Mouse (Mus musculus) C2C12 (cell line): ENCODE measurements around the gene Bcl2. TPM values are rescaled to one million over a fixed set of nuclear protein-coding genes. Genes with fewer than 3 reads are reported as not detected.

Experiments
- H3K27me3 ChIP-seq: one replicate; pipeline ENCODE4 v1.6.1; 2011; ENCODE audit not compliant: control insufficient read depth, insufficient read depth, insufficient read length
- H3K36me3 ChIP-seq: one replicate; pipeline ENCODE4 v1.6.1; 2011; ENCODE audit not compliant: control insufficient read depth, insufficient read depth
- H3K4me3 ChIP-seq: one replicate; pipeline ENCODE4 v1.5.1; 2011; ENCODE audit warnings: mild to moderate bottlenecking, control low read depth; ENCODE audit not compliant: poor library complexity, insufficient read depth, severe bottlenecking
- H3K79me2 ChIP-seq: one replicate; pipeline ENCODE4 v1.6.1; 2011; ENCODE audit not compliant: control insufficient read depth, insufficient read depth
- H3K79me3 ChIP-seq: one replicate; pipeline ENCODE4 v1.6.1; 2011; ENCODE audit warnings: low read depth, control low read depth
- H3ac ChIP-seq: one replicate; pipeline ENCODE3; 2011; ENCODE audit warnings: low read depth; ENCODE audit not compliant: control insufficient read depth, insufficient read length
- CEBPB ChIP-seq: IDR thresholded peaks from one replicate; pipeline ENCODE4 v1.6.1; 2011; ENCODE audit warnings: low read depth, mild to moderate bottlenecking, control low read depth, moderate library complexity
- CTCF ChIP-seq: IDR thresholded peaks from one replicate; pipeline ENCODE4 v1.5.1; 2011; ENCODE audit not compliant: control insufficient read depth, insufficient read depth, insufficient read length
- FOSL1 ChIP-seq: IDR thresholded peaks from one replicate; pipeline ENCODE4 v1.8.0; 2011; ENCODE audit warnings: mild to moderate bottlenecking, low read length; ENCODE audit not compliant: poor library complexity, insufficient read depth, severe bottlenecking
- MAX ChIP-seq: IDR thresholded peaks from one replicate; pipeline ENCODE4 v1.6.1; 2011; ENCODE audit warnings: mild to moderate bottlenecking, control low read depth
- MYOD1 ChIP-seq: IDR thresholded peaks from one replicate; pipeline ENCODE4 v1.6.1; 2011; ENCODE audit warnings: low read depth; ENCODE audit not compliant: control insufficient read depth, insufficient read length
- MYOG ChIP-seq: IDR thresholded peaks from one replicate; pipeline ENCODE4 v1.6.1; 2011; ENCODE audit not compliant: control insufficient read depth, insufficient read length; ENCODE audit errors: extremely low read depth
- USF1 ChIP-seq: IDR thresholded peaks from one replicate; pipeline ENCODE4 v1.6.1; 2011; ENCODE audit warnings: low read depth, mild to moderate bottlenecking, control low read depth, moderate library complexity
- polyA plus RNA-seq: library from polyadenylated mRNA; unstranded; fragments of >200 nt; fragmentation: generic; extraction: Trizol; gene quantifications from one replicate; pipeline ENCODE4 v1.2.1, GENCODE M21; 2012; ENCODE audit warnings: missing spikeins

Bcl2 gene
- polyA plus RNA-seq, 1 experiment = 1.8 TPM

DNA sequence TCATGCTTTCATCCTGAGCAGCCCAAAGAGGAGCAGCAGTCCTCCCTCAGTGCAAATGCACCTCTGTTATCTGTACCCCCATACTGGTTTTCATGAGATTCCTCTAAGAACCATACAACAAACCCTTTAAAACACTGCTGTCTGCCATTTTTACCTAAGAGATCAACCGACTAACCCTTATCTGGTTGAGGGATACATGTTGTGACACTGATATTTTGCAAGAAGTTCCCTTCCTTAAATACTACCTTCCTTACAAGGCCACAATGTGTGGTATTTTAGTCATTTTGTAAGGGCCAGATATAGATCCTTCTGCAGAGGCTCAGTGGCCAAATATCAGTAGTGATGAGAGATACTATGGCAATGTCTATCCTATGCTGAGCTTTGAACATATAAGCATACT, 134.3 kb downstream of the Bcl2 start:
- no peak for TF ChIP-seq MYOD1
- no peak for TF ChIP-seq CTCF
- TF ChIP-seq CEBPB = no peak
- no peak for TF ChIP-seq FOSL1
- TF ChIP-seq USF1 = no peak
- no peak for TF ChIP-seq MAX
- TF ChIP-seq MYOG = no peak
- no peaks in the 10 kb centered on the region for H3K79me2 ChIP-seq
- H3ac ChIP-seq = no peak overlapping the region

GRCm38 (mm10) chr1:106572506-106572905, 141.6 kb downstream of the Bcl2 start:
- Histone ChIP-seq H3ac (no peak overlapping the region), H3K36me3 (no peaks in the 10 kb centered on the region), H3K79me3 (no peaks in the 10 kb centered on the region), H3K79me2 (no peaks in the 10 kb centered on the region), H3K27me3 (no peaks in the 10 kb centered on the region), H3K4me3 (no peak overlapping the region)
- no peak for TF ChIP-seq MYOG

More for the DNA sequence above, 134.3 kb downstream of the Bcl2 start:
- H3K36me3 ChIP-seq = no peaks in the 10 kb centered on the region
- H3K79me3 ChIP-seq = no peaks in the 10 kb centered on the region
- H3K4me3 ChIP-seq = no peak overlapping the region
- H3K27me3 ChIP-seq = no peaks in the 10 kb centered on the region

DNA sequence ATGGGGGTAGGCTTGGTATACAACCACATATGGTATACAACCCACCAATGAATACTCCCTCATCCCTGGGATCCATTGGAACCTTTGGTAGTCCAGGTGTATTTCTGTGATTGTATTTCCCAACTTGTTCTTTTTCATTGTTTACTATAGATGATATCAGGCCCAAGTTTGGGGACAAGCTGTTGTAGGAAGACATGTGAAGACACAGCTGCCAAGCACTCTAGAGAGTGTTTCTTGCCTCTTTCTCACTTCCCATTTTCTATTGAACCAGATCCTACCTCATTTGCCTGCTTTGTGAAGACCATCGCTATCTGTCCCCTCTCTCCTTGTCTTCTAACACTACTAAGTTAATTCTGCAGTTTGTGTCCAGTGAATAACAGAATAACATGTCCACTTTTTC, 143.2 kb downstream of the Bcl2 start:
- Histone ChIP-seq H3K4me3 (no peak overlapping the region), H3ac (no peak overlapping the region), H3K27me3 (no peaks in the 10 kb centered on the region), H3K79me3 (no peaks in the 10 kb centered on the region), H3K79me2 (no peaks in the 10 kb centered on the region), H3K36me3 (no peaks in the 10 kb centered on the region)
- TF ChIP-seq USF1 (no peak), CTCF (no peak), CEBPB (no peak), MYOG (no peak), MAX (no peak), FOSL1 (no peak), MYOD1 (no peak)

DNA sequence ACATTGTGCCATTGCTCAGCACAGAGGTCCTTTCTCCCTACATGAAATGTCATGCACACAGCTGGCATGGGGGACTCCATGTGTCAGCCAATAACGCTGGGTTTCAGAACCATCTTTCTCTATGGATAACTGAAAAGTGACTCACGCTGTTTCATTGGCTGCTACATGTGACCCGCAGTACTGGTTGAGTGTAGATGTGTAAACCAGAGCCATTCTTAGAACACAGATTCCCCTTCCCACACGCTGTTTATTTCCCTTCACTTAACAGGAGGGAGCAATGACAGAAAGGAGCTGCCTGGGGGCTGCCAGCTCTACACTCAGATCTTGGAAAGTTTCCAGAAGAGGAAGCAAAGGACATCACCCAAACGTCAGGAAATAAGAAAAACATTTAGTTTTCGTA, 143.7 kb downstream of the Bcl2 start:
- Histone ChIP-seq H3K79me3 (no peaks in the 10 kb centered on the region), H3K36me3 (no peaks in the 10 kb centered on the region), H3K4me3 (no peak overlapping the region), H3ac (no peak overlapping the region), H3K79me2 (no peaks in the 10 kb centered on the region), H3K27me3 (no peaks in the 10 kb centered on the region)
- no peak for TF ChIP-seq CTCF
- TF ChIP-seq CEBPB = no peak
- no peak for TF ChIP-seq FOSL1
- TF ChIP-seq MYOD1 = no peak
- no peak for TF ChIP-seq MAX
- no peak for TF ChIP-seq USF1
- no peak for TF ChIP-seq MYOG

DNA sequence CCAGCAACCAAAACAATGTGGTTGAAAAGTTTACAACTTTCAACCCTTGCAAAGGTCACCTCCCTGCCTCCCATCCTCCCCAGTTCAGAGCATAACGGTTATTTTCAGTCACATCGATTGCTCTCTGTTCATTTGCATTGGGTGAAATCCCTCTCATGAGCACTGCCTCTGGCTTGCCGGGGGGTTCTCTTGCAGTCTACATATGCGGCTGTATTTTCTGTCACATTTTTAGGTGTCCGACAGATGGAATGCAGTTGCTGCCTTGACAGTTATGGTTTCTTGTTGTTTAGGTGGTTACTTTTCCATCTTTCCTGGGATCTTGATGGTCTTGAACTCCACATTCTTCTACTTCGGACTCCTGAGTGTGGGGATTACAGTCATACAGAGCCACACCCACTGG, 144.4 kb downstream of the Bcl2 start:
- Histone ChIP-seq H3K79me3 (no peaks in the 10 kb centered on the region), H3K36me3 (no peaks in the 10 kb centered on the region), H3ac (no peak overlapping the region), H3K27me3 (no peaks in the 10 kb centered on the region), H3K79me2 (no peaks in the 10 kb centered on the region), H3K4me3 (no peak overlapping the region)
- TF ChIP-seq CEBPB (no peak), MYOD1 (no peak), USF1 (no peak), MYOG (no peak), FOSL1 (no peak), MAX (no peak), CTCF (no peak)

- no peaks in the 10 kb centered on the region for H3K27me3 ChIP-seq
- no peaks in the 10 kb centered on the region for H3K79me2 ChIP-seq
- TF ChIP-seq CTCF = no peak
- no peak for TF ChIP-seq CEBPB
- no peak for TF ChIP-seq USF1
- no peak for TF ChIP-seq MYOG
- no peak for TF ChIP-seq FOSL1
- TF ChIP-seq MAX = no peak
- TF ChIP-seq MYOD1 = no peak
- no peak overlapping the region for H3ac ChIP-seq
- no peaks in the 10 kb centered on the region for H3K79me3 ChIP-seq
- H3K36me3 ChIP-seq = no peaks in the 10 kb centered on the region
- H3K4me3 ChIP-seq = no peak overlapping the region
Measured at GRCm38 (mm10) chr1:106568868-106569267, 145.2 kb downstream of the Bcl2 start.
